Mouse (Mus musculus) midbrain, postnatal 0 days (tissue): ENCODE results near the gene Rpl26. TPM values are rescaled to one million over a fixed set of nuclear protein-coding genes. Genes with fewer than 3 reads are reported as not detected.

Experiments used
- ATAC-seq: fragments of 200-750 bp; cut with Nextera tagmentation; 2 replicates; pipeline ENCODE4 v1.8.0; 2017; ENCODE audit warnings: moderate number of reproducible peaks, mild to moderate bottlenecking, moderate TSS enrichment, moderate library complexity; ENCODE audit not compliant: low FRiP score
- DNase-seq: peaks from one replicate; pipeline ENCODE4 v3.0.0-alpha.2; 2015; ENCODE audit warnings: low spot score
- H3K27ac ChIP-seq: fragments of 300-500 bp; sonication (generic); 2 replicates; pipeline ENCODE4 v1.5.1; 2014; ENCODE audit warnings: low read depth, mild to moderate bottlenecking, low read length, mixed read lengths
- H3K27me3 ChIP-seq: fragments of 300-500 bp; sonication (generic); 2 replicates; pipeline ENCODE4 v1.6.1; 2014; ENCODE audit warnings: low read length, control low read depth, mixed read lengths; ENCODE audit not compliant: insufficient read depth
- H3K36me3 ChIP-seq: fragments of 300-500 bp; sonication (generic); 2 replicates; pipeline ENCODE4 v1.6.1; 2014; ENCODE audit warnings: low read length, control low read depth, mixed read lengths; ENCODE audit not compliant: insufficient read depth
- H3K4me1 ChIP-seq: fragments of 300-500 bp; sonication (generic); 2 replicates; pipeline ENCODE4 v1.6.1; 2014; ENCODE audit warnings: mild to moderate bottlenecking, control low read depth, antibody characterized with exemption, low read length, mixed read lengths; ENCODE audit not compliant: insufficient read depth
- H3K4me2 ChIP-seq: fragments of 300-500 bp; sonication (generic); 2 replicates; pipeline ENCODE4 v1.6.1; 2014; ENCODE audit warnings: low read depth, mild to moderate bottlenecking, low read length, mixed read lengths; ENCODE audit not compliant: poor library complexity, severe bottlenecking
- H3K4me3 ChIP-seq: fragments of 300-500 bp; sonication (generic); 2 replicates; pipeline ENCODE4 v1.5.1; 2014; ENCODE audit warnings: low read depth, mild to moderate bottlenecking, low read length, moderate library complexity
- H3K9ac ChIP-seq: fragments of 300-500 bp; sonication (generic); replicated peaks from 2 replicates; pipeline ENCODE4 v1.6.1; 2014; ENCODE audit warnings: mild to moderate bottlenecking, low read length, moderate library complexity, mixed read lengths; ENCODE audit not compliant: poor library complexity, severe bottlenecking
- H3K9me3 ChIP-seq: fragments of 300-500 bp; sonication (generic); 2 replicates; pipeline ENCODE4 v1.6.1; 2016; ENCODE audit warnings: low read length, control low read depth
- CTCF ChIP-seq: IDR thresholded peaks from 2 replicates; pipeline ENCODE4 v1.5.1; 2016; ENCODE audit warnings: antibody characterized with exemption, mild to moderate bottlenecking
- WGBS: fragments of 180-500 bp; shearing (Covaris S2); extraction: QIAGEN DNeasy Blood & Tissue Kit; methylation state at CpG from one replicate; pipeline ENCODE4 v1.1.7; 2014; 5-methylcytosine and 5-hydroxymethylcytosine counted together
- polyA plus RNA-seq: library from polyadenylated mRNA; unstranded; fragments of >200 nt; fragmentation: Nextera tagmentation; extraction: Ambion mirVana; gene quantifications from 2 replicates; pipeline ENCODE4 v1.2.1, GENCODE M21; 2015
- total RNA-seq: library from RNA; depleted of rRNA; stranded (reverse); fragments of >200 nt; gene quantifications from 2 replicates; pipeline ENCODE4 v1.2.3, GENCODE M21; 2014

Rpl26 gene
- total and polyA plus RNA-seq, 2 experiments from 2014 or later, result 561 to 1,124 TPM

- H3K9me3 ChIP-seq, result no peaks in the 10 kb centered on the region
- DNase-seq, result no peak
- no peak overlapping the region for H3K9ac ChIP-seq
- 95% methylated on average over 3 of the region's 3 CpGs for WGBS
- no peak overlapping the region for H3K4me3 ChIP-seq
- ATAC-seq, result no peak
- H3K27ac ChIP-seq, result no peak overlapping the region
- TF ChIP-seq CTCF, result no peak
- no peaks in the 10 kb centered on the region for H3K36me3 ChIP-seq
- no peaks in the 10 kb centered on the region for H3K27me3 ChIP-seq
- peaks cover 2% of the 10 kb centered on the region; the same call in 1 of the 2 replicates for H3K4me1 ChIP-seq
- no peak overlapping the region for H3K4me2 ChIP-seq
Observed at GRCm38 (mm10) chr11:68854621-68855020, 46.8 kb upstream of the Rpl26 start.

- H3K4me1 ChIP-seq, result no peaks in the 10 kb centered on the region
- H3K9ac ChIP-seq, result no peak overlapping the region
- no peak overlapping the region for H3K4me3 ChIP-seq
- no peak for DNase-seq
- 85% methylated on average over 3 of the region's 3 CpGs for WGBS
- no peak overlapping the region for H3K4me2 ChIP-seq
- no peak for ATAC-seq
- no peak for TF ChIP-seq CTCF
- no peaks in the 10 kb centered on the region for H3K9me3 ChIP-seq
- no peaks in the 10 kb centered on the region for H3K36me3 ChIP-seq
- H3K27me3 ChIP-seq, result no peaks in the 10 kb centered on the region
- H3K27ac ChIP-seq, result no peak overlapping the region
Observed at GRCm38 (mm10) chr11:68857329-68857728, 44.1 kb upstream of the Rpl26 start.

- Histone ChIP-seq H3K27ac (no peak overlapping the region), H3K4me1 (no peaks in the 10 kb centered on the region), H3K4me3 (no peak overlapping the region), H3K9ac (no peak overlapping the region), H3K4me2 (no peak overlapping the region), H3K27me3 (no peaks in the 10 kb centered on the region), H3K9me3 (no peaks in the 10 kb centered on the region), H3K36me3 (no peaks in the 10 kb centered on the region)
- 87% methylated on average over 8 of the region's 8 CpGs for WGBS
- DNase-seq, result no peak
- TF ChIP-seq CTCF, result no peak
- no peak for ATAC-seq
Observed at GRCm38 (mm10) chr11:68859943-68860593, 41.3 kb upstream of the Rpl26 start.

GRCm38 (mm10) chr11:68862260-68862659 is 39.1 kb upstream of the Rpl26 start:
- H3K27ac ChIP-seq, result no peak overlapping the region
- no peak overlapping the region for H3K4me3 ChIP-seq
- WGBS, result 79% methylated on average over 2 of the region's 2 CpGs
- no peak overlapping the region for H3K4me2 ChIP-seq
- no peak overlapping the region for H3K9ac ChIP-seq
- no peaks in the 10 kb centered on the region for H3K4me1 ChIP-seq
- no peak for DNase-seq
- no peak for ATAC-seq
- no peak for TF ChIP-seq CTCF
- no peaks in the 10 kb centered on the region for H3K27me3 ChIP-seq
- no peaks in the 10 kb centered on the region for H3K9me3 ChIP-seq
- no peaks in the 10 kb centered on the region for H3K36me3 ChIP-seq

GRCm38 (mm10) chr11:68863631-68864091 is 37.7 kb upstream of the Rpl26 start:
- Histone ChIP-seq H3K36me3 (no peaks in the 10 kb centered on the region), H3K9ac (no peak overlapping the region), H3K4me3 (no peak overlapping the region), H3K9me3 (no peaks in the 10 kb centered on the region), H3K4me2 (no peak overlapping the region), H3K27me3 (no peaks in the 10 kb centered on the region), H3K4me1 (no peaks in the 10 kb centered on the region), H3K27ac (no peak overlapping the region)
- 75% methylated on average over 4 of the region's 4 CpGs for WGBS
- no peak for ATAC-seq
- no peak for DNase-seq
- TF ChIP-seq CTCF, result no peak

GRCm38 (mm10) chr11:68864544-68865189 is 36.7 kb upstream of the Rpl26 start:
- Histone ChIP-seq H3K4me1 (no peaks in the 10 kb centered on the region), H3K4me3 (no peak overlapping the region), H3K27me3 (no peaks in the 10 kb centered on the region), H3K9ac (no peak overlapping the region), H3K9me3 (no peaks in the 10 kb centered on the region), H3K4me2 (no peak overlapping the region), H3K36me3 (no peaks in the 10 kb centered on the region), H3K27ac (no peak overlapping the region)
- 51% methylated on average over 9 of the region's 9 CpGs for WGBS
- ATAC-seq, result no peak
- no peak for TF ChIP-seq CTCF
- DNase-seq, result peak; percentile 17
